Mouse (Mus musculus) gastrocnemius, postnatal 14 days (tissue): ENCODE results near the gene H2-Eb2. TPM values are rescaled to one million over a fixed set of nuclear protein-coding genes. Genes with fewer than 3 reads are reported as not detected.
"Not testable (repeated sequence)": the region's sequence is repeated elsewhere in the genome, so short reads cannot be mapped to it uniquely, and the experiment has no call there.

Experiments
- DNase-seq: peaks from one replicate; pipeline ENCODE4 v3.0.0; 2021; ENCODE audit warnings: mixed read lengths
- intact Hi-C: fragments of 180-260 bp; cut with DNase I; formaldehyde crosslinking; loops from one replicate; pipeline ENCODE4 v1.15.1; 2025; ENCODE audit warnings: low total_unique reads
- total RNA-seq, 2 experiments: library from RNA; stranded (reverse); gene quantifications; 2 replicates each; pipeline ENCODE4 v1.2.3; 2021

H2-Eb2 gene
- total RNA-seq, 2 experiments from 2014 or later, result not detected

DNA sequence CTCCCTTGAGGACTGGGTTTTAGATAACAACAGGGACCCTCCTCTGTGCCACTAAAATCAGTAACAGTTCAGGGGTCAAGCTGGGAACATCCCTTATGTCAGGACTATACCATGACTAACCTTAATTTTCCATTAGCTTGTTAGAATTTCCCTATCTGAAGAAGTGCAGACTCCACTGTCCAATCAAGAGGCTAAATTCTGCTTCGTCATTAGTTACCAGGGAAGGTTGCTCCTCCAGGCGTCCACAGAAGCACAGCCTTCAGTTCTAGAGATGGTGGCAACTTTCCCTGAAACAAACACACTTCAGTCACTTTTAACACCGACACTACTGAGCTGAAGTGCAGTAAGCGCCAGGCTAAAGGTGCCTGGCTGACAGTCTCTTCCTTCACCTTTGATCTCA, 20.7 kb upstream of the H2-Eb2 start:
- intact Hi-C loops, result no loop called here
- DNase-seq, result peak; percentile 17

DNA sequence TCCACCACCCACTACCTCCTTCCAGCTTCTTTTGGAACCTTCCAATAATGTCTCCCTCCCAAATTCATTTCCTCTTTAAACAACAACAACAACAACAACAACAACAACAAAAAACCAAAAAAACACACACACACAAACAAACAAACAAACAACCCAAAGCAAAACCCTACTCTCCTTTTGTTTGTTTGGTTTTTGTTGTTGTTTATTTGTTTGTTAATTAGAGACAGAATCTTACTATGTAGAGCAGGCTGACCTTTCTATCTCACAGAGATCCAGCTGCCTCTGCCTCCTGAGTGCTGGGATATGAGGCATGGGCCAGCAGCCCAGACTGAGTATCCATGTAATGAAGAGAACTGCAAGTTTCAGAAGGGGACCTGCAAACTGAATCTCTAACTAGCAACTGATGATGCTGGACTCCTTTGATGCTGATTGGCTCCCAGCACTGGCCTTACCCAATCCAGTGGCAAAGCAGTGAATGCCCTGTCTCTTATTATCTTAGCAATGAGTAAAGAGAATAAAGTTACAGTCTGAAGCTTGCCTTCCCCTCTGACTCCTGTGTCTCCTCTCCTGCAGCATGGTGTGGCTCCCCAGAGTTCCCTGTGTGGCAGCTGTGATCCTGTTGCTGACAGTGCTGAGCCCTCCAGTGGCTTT, 20.0 kb upstream of the H2-Eb2 start, which contains the start of gene H2-Eb1:
Gene H2-Eb1 (plus strand): TSS at position 488 of the 651 bp plus-strand sequence.
- peak; percentile 64 for DNase-seq
- intact Hi-C loops, result no loop called here

DNA sequence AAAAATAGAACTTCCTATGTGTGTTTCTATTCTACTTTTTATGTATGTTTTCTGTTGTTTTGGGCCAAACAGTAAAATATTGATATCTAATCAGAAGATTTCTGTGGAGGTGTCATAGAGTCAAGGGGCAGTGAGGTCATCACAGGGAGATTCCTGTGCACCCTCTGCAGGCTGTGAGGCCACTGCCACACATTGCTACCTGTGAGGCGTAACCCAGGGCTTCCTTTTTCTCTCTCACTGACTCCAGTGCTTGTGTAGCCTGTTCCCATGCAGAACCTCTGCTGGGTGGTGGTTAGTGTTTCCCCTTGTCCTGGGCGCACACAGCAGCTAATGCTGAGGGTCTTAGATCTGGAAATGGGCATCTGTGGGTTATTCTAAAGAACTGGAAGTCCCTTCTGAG, 19.1 kb upstream of the H2-Eb2 start:
- intact Hi-C loops, result no loop called here
- no peak for DNase-seq

DNA sequence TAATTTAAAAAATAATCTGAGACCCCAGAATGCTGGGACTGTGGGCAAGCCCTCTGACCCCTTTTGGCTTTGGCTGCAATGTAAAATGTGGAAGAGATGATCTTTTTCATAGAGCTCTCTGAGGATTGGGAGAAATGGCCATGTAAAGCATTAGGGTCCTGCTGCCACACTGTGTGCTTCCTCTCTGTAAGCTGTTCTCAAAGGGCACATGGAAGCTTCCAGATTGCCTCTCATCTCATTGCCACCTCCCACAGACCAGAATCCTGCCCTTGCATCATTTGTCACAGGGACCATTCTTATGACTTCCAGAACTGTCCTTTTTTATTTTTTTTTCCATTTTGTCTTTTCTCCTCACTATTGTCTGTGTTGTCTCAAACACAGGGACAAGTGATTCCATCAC, 18.2 kb upstream of the H2-Eb2 start:
- DNase-seq, result no peak
- intact Hi-C loops, result no loop called here

DNA sequence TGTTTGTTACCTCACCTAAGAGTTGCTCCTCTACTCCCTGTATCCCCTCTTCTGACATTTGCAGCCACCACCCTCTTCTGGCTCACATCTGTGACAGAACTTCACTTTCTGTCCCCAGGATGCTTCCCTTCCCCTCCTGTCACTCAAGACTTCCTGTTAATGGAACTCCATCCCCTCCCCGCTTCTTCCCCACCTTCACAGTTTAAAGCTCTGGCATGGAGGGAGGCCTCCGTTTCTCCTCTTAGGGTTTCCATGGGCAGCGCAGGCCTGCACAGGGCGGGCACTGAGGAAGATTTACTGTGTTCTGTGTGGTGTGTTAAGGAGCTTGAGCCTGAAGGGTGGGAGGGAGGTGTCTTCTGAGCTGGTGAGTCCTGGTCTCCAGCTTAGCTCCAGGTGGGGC, 17.3 kb upstream of the H2-Eb2 start:
- no peak for DNase-seq
- intact Hi-C loops, result no loop called here

DNA sequence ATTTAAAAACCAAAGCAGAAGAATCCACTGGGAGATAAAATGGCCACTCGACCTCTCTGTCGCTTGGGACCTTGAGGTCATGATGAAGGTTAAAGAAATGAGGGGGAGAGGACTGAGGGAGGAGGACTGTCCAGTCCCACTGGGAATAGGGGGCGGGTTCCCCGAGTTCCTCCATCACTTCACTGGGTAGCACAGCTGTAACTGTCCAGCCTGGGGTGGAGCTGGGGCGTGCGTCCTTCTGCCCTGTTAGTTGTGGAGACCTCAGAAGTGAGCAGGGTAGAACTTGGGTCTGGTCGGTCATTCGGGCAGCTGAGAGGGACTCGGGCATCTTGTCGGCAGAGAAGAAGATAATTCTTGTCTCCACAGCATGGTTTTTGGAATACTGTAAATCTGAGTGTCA, 16.2 kb upstream of the H2-Eb2 start:
- no peak for DNase-seq
- intact Hi-C loops, result no loop called here

DNA sequence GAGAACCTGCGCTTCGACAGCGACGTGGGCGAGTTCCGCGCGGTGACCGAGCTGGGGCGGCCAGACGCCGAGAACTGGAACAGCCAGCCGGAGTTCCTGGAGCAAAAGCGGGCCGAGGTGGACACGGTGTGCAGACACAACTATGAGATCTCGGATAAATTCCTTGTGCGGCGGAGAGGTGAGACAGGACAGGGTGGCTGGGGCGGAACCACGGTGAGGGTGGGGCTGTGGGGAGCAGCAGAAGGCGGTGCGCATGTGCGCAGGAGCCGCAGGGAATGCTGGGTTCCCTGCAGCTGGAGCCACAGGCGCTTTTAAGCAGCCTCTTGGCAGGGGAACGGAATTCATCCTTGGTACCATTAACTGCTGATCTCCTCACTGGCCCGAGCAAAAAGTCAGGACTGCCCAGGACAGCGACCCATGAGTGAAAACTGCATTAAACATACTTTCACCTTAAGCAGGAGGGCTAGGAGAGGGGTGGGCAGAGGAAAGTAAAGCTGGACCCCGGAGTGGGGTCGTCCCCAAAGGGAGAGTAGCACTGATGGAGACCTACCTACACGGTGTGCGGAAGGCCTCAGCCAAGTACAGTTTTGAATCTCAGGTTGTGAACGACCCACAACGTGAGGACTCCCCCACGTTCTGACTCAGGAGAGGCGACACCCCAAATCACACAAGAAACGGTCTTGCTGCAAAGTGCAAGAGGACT, 15.6 kb upstream of the H2-Eb2 start:
- DNase-seq, result peak; percentile 71
- intact Hi-C loops, result no loop called here

DNA sequence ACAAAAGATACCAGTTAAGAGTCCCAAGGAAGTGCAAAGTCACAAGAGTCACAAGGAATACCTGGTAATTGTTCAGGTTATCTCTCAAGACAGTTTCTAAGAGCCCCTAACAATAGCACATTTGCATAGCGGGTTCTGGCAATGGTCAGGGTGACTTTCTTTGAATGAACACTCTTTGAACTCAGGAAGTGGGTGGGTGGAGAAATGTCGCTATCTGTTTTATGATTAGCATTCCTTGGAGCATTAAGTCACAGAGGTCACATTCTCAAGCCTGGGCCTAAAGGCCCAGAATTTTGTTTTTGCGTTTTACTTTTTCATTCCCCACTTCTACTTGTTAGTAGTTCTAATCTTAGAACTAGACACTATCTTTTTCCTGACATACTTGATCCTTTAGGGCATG, 14.9 kb upstream of the H2-Eb2 start:
- DNase-seq, intact Hi-C loops: not testable (repeated sequence)

DNA sequence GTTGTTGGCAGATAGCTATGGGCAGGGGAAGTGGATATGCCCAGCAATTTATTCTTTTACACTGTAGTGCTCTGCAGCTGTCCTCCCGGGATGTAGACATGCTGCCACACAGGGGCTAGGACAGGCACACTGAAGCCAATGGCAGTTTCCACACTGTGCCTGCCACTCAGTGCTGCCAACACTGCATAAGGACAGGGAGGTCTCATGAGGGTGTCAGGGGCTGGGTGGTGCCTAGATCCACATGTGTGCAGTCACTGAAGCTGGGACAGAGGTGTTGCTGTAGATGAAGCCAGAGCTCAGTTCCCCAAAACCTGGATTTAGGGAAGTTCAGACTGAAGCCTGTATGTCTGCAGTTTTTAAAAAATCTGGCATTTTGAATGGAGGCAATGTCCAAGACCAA, 13.3 kb upstream of the H2-Eb2 start:
- no peak for DNase-seq
- intact Hi-C loops, result no loop called here

DNA sequence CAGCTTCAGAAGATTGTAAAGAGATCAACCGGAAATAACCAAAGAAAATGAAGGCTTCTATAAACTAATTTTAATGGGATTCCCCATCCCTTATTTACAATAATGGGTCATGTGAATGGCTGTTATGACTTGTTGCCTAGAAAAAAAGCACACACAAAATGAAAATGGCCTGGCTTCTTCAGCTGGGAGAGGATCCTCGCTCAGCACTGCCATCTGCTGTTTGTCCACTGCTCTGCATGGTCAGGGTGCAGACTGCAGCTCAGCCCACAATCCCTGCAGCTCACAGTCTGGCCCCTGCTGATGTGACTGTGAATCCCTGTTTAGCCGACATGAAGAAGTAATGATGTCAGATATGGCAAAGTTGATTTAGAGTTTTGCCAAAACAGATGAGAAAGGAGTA, 12.1 kb upstream of the H2-Eb2 start:
- intact Hi-C loops, result no loop called here

DNA sequence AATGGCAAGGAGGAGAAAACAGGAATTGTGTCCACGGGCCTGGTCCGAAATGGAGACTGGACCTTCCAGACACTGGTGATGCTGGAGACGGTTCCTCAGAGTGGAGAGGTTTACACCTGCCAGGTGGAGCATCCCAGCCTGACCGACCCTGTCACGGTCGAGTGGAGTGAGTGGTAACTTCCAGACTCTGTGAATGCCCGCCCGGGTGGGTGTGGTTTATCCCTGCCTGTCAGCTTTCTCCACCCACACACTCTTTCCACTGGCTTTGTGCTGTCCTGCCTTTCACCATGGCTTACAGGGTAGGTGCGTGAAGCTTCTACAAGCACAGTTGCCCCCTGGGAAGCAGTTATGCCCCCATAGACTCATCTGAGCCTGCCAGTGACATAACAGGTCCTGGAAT, 11.2 kb upstream of the H2-Eb2 start:
- DNase-seq, result no peak
- intact Hi-C loops, result no loop called here

More for the DNA sequence above, 12.1 kb upstream of the H2-Eb2 start:
- peak; percentile 75 for DNase-seq

DNA sequence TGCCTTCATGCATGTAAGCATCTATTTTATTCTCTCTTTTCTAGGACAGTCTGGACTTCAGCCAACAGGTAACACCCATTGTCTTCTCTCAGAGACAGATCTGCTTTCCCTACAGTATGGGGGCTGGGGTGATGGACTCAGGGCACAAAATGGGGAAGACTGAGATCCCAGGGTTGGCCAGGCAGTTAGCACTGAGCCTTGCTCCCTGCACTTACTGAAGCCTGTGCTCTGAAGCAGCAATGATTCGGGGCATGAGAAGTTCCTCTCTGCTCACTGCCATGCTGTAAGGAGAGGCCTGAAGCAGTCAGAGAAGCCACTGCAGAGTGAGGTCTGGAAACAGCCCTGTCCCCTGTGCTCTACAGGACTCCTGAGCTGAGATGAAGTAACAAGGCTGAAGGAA, 10.0 kb upstream of the H2-Eb2 start:
- DNase-seq, result no peak
- intact Hi-C loops, result loop anchor here (5.0 kb wide), 1 partner anchor 63 kb away; no protein-coding TSS in a partner anchor

DNA sequence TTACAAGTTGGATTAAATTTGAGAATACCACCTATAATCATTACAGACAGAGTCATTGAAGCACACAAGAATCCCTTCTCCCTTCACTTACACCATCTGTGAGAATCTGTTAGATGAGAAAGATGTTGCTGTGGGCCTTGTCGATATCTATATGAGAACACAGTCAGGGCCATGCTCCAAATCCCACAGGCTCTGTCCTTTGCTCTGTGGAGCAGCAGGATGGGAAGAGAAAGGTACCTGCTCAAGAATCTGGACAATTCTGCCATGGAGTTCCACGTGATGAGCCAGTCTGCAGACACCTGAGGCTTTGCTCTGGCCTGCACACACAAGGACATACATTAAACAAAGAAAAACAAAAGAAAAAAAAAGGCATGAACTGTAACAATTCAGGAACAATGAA, 8.8 kb upstream of the H2-Eb2 start:
- no peak for DNase-seq
- intact Hi-C loops, result loop anchor here (5.0 kb wide), 1 partner anchor 64 kb away; no protein-coding TSS in a partner anchor

DNA sequence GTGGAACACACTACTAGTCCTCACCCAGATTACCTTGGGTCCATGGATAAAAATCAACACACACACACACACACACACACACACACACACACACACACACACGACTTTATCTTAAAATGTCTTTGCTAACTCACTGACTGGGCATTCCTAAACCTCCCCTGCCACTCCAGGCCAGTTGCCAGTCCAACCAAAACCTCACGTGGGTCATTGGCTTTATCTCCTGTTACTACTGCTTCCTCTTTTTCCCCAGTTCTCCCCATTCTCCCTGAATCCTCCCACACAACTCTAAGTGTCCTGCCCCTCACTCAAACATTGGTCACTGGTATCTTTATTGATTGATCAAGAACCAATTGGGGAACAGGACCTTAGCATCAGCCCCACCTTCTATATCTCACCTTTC, 8.2 kb upstream of the H2-Eb2 start:
- intact Hi-C loops, result loop anchor here (5.0 kb wide), 1 partner anchor 65 kb away; no protein-coding TSS in a partner anchor
- no peak for DNase-seq

DNA sequence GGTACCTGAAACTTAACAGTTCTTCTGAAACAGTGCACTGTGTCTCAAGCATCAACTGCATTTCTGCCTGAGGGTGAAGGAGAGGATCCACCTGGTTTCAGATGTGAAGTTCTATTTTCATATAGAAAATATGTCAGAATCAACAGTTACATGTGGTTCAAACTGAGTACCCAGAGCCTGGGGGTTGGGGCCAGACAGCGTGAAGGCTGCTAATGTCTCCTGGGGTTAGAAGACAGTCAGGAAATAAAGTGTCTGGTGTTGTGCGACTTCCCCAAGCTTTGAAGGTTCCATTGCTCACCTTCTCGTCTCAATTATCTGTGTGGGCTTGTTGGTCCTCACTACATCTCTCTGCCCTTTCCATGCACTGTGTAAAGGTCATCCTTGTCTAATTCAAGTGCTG, 908 bp downstream of the H2-Eb2 start:
- DNase-seq, result no peak
- intact Hi-C loops, result no loop called here

DNA sequence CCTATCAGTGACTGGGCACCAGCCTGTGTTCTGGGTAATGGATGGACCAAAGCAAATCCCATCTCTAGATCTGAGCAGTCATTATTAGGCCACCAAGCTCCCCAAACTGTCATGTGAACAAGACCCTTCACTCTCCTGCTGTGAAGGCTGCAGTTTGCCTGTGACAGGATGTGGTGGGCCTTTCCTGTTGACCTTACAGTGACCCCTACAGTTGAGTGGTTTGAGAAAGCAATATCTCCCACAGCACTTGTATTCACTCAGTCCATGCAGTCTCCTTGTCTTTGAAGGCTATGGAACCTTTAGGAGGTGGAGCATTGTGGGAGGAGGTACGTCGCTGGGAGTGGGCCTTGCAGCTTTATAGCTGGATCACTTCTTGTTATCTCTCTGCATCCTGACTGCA, 4.3 kb downstream of the H2-Eb2 start:
- DNase-seq, result no peak
- intact Hi-C loops, result no loop called here

DNA sequence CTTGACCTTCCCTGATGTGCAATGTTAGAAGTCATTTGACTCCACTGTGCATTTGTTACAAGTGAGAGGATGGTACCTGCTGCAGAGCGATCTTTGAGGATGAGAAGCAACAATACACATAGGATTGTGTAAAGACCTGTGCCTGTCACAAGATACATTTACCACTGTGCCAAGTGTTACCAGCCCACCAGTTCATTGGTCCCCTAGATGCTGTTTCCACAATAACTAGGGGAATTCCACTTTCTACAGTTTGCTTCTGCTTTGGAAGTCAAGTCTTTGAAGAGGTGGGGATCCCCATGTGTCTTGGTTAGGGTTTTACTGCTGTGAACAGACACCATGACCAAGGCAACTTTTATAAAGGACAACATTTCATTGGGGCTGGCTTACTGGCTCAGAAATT, 5.7 kb downstream of the H2-Eb2 start:
- no peak for DNase-seq
- intact Hi-C loops, result no loop called here

DNA sequence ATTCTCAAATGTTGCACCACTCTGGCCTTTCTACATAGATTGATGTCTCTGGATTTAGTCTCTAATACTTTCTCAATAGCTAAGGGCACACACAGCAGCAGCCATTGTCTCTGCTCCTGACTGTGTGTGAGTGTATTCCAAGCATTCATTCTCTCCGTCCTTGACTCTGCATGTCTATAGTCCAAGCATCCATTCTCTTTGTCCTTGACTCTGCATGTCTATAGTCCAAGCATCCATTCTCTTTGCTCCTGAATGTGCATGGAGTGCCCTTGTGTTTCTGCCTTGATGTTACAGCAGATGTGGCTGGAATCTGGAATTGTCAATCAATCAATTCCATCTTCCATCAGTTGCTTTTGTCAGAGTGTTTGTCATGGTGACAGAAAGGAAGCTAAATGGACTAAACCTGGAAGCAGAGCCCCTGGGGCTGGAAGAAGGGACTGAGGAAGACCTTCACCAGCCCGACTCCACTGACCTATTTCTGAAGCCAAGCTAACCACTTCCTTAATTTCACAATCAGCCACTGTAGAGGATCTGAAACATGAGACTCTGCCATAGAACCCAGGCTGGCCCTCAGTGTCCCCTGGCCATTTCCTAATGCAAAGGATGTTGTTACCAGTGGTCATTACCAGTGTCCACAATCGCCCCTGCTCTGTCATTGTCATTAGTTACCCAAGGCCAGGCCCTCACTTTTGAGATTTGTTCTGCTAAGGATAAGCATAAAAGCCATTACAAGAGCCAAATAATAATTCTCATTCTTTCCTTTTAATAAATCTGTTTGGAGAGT, 15.3 kb downstream of the H2-Eb2 start:
- intact Hi-C loops, result no loop called here
- DNase-seq, result no peak

DNA sequence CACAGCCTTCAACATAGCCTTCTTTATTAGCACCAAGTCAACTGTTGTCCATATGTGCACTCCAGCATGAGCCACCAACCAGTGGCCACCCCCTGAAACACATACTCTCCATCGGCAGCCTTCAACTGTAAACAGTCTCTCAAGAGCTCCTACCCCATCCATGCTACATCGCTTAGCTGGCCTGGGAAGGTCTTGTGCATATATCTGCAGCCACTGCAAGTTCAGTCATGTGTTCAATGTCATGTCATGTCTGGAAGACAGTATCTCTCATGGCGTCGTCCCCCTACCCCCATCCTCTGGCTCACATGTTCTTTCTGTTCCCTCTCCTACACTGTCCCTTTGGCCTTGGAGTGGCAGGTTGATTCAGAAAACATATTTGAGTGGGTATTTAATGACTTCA, 19.4 kb downstream of the H2-Eb2 start:
- no peak for DNase-seq
- intact Hi-C loops, result no loop called here

DNA sequence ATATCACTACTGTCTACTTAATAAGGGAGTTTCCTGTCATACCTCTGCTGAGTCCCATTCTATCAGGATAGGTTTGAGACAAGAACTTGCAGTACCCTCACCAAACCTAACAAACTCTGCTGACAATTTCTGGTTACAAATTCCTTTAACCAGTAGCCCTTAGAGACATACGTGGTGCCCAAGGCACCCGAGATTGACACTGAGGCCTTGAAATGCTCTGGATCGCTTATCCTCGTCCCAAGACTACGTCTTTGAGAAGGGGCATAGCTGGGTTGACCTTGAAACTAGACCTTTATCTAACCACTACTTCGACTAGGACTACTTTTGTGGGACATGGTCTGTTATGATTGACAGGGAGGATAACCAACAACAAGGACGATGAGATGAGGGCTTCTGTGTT, 20.0 kb downstream of the H2-Eb2 start:
- intact Hi-C loops, result no loop called here
- no peak for DNase-seq

DNA sequence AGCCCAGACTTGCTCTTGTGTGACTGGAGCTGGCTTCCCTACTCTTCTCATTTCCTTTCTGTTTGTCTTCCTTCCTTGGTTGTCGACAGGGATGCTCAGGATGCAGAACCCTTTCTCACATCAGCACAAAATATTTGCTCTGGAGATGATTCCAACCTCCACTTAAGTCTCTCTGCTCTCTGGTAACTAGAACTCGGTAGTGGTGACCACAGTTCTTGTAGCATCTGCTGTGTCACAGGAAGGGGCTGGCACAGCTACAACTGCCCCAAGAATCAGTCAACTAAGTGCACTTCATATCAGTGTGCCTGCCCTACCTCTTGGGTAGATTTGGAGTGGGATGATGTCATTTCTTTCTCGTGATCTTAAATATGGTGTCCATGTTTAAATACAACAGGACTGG, 20.6 kb downstream of the H2-Eb2 start:
- no peak for DNase-seq
- intact Hi-C loops, result no loop called here
